Mouse (Mus musculus) monocyte, adult 59 days (primary cell): Measurements from ENCODE around the gene Fut9. TPM values are rescaled to one million over a fixed set of nuclear protein-coding genes. Genes with fewer than 3 reads are reported as not detected.

Experiments
- total RNA-seq, 2 experiments: library from RNA; stranded (reverse); gene quantifications; one replicate each; pipeline ENCODE4 v1.2.4; 2023

Fut9 gene
- not detected for total RNA-seq

GRCm38 (mm10) chr4:25799476-25800283, at the start of gene Fut9:
Gene Fut9, minus strand, starts transcription at chr4:25800244.

